Mouse (Mus musculus): ENCODE measurements around the gene Gfm2. TPM values are rescaled to one million over a fixed set of nuclear protein-coding genes. Genes with fewer than 3 reads are reported as not detected.

Gfm2 gene
- polyA plus RNA-seq, 1 experiment from 2014 or later, result 30.3 TPM

DNA sequence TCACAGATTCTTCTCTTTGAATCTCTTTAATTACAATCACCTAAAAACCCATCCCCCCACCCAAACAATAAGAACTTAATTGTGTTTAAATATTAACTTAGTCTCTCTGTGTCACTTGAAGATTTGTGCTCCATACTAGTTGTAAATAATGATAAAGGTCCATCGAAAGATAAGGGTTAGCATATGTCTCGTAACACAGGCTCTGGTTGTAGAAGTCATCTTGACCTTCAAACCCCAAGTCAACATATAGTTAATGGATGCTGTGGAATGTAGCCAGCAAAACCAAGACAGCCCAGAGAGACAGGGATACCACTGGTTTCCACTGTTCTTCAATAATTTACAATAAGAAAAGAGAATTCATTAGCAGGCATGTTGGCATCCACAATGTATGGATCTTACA, 46.4 kb downstream of the Gfm2 start:
- Histone ChIP-seq H3K9ac (ENCODE audit: low read depth, low read length) (no peak overlapping the region), H3K27me3 (replicated peaks; ENCODE audit: control insufficient read depth, insufficient read depth, low read length) (no peaks in the 10 kb centered on the region), H3K9me3 (ENCODE audit: control insufficient read depth, low read length) (no peaks in the 10 kb centered on the region), H3K27ac (ENCODE audit: low read depth, low read length) (no peak overlapping the region), H3K4me2 (ENCODE audit: low read length) (no peak overlapping the region), H3K36me3 (ENCODE audit: control insufficient read depth, insufficient read depth, low read length) (peaks cover under 1% of the 10 kb centered on the region; the same call in 1 of the 2 replicates), H3K4me3 (ENCODE audit: low read length) (no peak overlapping the region), H3K4me1 (ENCODE audit: control insufficient read depth, insufficient read depth, low read depth, low read length) (no peaks in the 10 kb centered on the region)
- WGBS, result 96% methylated on average over 2 of the region's 2 CpGs
- ATAC-seq, result no peak

GRCm38 (mm10) chr13:97184656-97185055, 46.9 kb downstream of the Gfm2 start:
- Histone ChIP-seq H3K4me2 (ENCODE audit: low read length) (no peak overlapping the region), H3K36me3 (ENCODE audit: control insufficient read depth, insufficient read depth, low read length) (no peaks in the 10 kb centered on the region), H3K4me1 (ENCODE audit: control insufficient read depth, insufficient read depth, low read depth, low read length) (no peaks in the 10 kb centered on the region), H3K4me3 (ENCODE audit: low read length) (no peak overlapping the region), H3K27me3 (replicated peaks; ENCODE audit: control insufficient read depth, insufficient read depth, low read length) (no peaks in the 10 kb centered on the region), H3K9ac (ENCODE audit: low read depth, low read length) (no peak overlapping the region), H3K9me3 (ENCODE audit: control insufficient read depth, low read length) (no peaks in the 10 kb centered on the region), H3K27ac (ENCODE audit: low read depth, low read length) (no peak overlapping the region)
- ATAC-seq, result no peak
- 75% methylated on average over 5 of the region's 5 CpGs for WGBS

GRCm38 (mm10) chr13:97186346-97186745, 48.6 kb downstream of the Gfm2 start:
- 84% methylated on average over 4 of the region's 4 CpGs for WGBS
- H3K36me3 ChIP-seq (ENCODE audit: control insufficient read depth, insufficient read depth, low read length), result no peaks in the 10 kb centered on the region
- ATAC-seq, result no peak
- H3K4me2 ChIP-seq (ENCODE audit: low read length), result no peak overlapping the region
- H3K9me3 ChIP-seq (ENCODE audit: control insufficient read depth, low read length), result no peaks in the 10 kb centered on the region
- no peak overlapping the region for H3K27ac ChIP-seq (ENCODE audit: low read depth, low read length)
- H3K4me3 ChIP-seq (ENCODE audit: low read length), result no peak overlapping the region
- H3K27me3 ChIP-seq (replicated peaks; ENCODE audit: control insufficient read depth, insufficient read depth, low read length), result no peaks in the 10 kb centered on the region
- H3K9ac ChIP-seq (ENCODE audit: low read depth, low read length), result no peak overlapping the region
- no peaks in the 10 kb centered on the region for H3K4me1 ChIP-seq (ENCODE audit: control insufficient read depth, insufficient read depth, low read depth, low read length)

DNA sequence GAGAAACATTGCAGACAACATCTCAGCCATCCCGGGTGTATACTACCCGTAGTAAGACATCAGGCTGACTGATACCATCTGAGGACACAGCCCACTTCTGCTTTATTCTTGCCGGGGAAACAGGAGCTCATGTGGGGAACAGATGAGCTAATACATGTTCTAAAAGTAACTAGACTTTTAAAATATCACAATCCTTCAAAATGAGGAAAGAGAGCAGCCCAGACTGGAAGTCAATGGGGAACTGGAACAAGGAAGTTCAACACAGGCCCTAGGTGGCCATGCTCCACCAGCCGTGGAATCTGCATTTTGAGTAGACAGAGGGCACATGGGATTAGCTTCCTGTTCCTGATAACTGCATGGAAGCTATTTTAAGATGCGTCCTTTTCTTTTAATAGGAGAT, 50.0 kb downstream of the Gfm2 start:
- 91% methylated on average over 5 of the region's 5 CpGs for WGBS
- Histone ChIP-seq H3K27me3 (replicated peaks; ENCODE audit: control insufficient read depth, insufficient read depth, low read length) (no peaks in the 10 kb centered on the region), H3K27ac (ENCODE audit: low read depth, low read length) (no peak overlapping the region), H3K9me3 (ENCODE audit: control insufficient read depth, low read length) (no peaks in the 10 kb centered on the region), H3K4me1 (ENCODE audit: control insufficient read depth, insufficient read depth, low read depth, low read length) (no peaks in the 10 kb centered on the region), H3K4me2 (ENCODE audit: low read length) (no peak overlapping the region), H3K4me3 (ENCODE audit: low read length) (no peak overlapping the region), H3K36me3 (ENCODE audit: control insufficient read depth, insufficient read depth, low read length) (no peaks in the 10 kb centered on the region), H3K9ac (ENCODE audit: low read depth, low read length) (no peak overlapping the region)
- ATAC-seq, result no peak

GRCm38 (mm10) chr13:97192649-97193048, 54.9 kb downstream of the Gfm2 start:
- WGBS, result 83% methylated on average over 11 of the region's 11 CpGs
- H3K4me1 ChIP-seq (ENCODE audit: control insufficient read depth, insufficient read depth, low read depth, low read length), result no peaks in the 10 kb centered on the region; the same call in 1 of the 2 replicates
- H3K27me3 ChIP-seq (replicated peaks; ENCODE audit: control insufficient read depth, insufficient read depth, low read length), result no peaks in the 10 kb centered on the region
- H3K9me3 ChIP-seq (ENCODE audit: control insufficient read depth, low read length), result no peaks in the 10 kb centered on the region
- H3K27ac ChIP-seq (ENCODE audit: low read depth, low read length), result no peak overlapping the region
- H3K4me3 ChIP-seq (ENCODE audit: low read length), result no peak overlapping the region
- no peaks in the 10 kb centered on the region for H3K36me3 ChIP-seq (ENCODE audit: control insufficient read depth, insufficient read depth, low read length)
- H3K4me2 ChIP-seq (ENCODE audit: low read length), result no peak overlapping the region
- no peak overlapping the region for H3K9ac ChIP-seq (ENCODE audit: low read depth, low read length)
- no peak for ATAC-seq

DNA sequence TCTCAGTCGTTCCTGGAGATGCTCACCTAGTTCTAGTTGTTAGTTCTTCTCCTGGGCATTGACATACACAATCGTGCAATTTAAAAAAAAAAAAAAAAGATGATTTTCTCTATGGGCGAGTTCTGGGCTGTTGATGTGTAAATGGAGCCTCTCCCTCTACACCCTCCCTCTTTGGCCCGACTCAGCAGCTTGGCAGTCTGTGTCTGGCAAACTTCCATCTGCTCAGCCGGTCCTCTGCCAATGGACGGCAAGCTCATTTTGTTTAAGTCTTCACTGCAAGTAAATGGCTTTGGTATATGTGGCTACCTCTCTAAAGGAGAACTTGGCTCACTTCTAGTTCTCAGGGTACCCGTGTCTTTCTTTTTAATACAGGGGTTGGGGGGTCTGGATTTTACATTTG, 55.7 kb downstream of the Gfm2 start:
- Histone ChIP-seq H3K9ac (ENCODE audit: low read depth, low read length) (no peak overlapping the region), H3K36me3 (ENCODE audit: control insufficient read depth, insufficient read depth, low read length) (no peaks in the 10 kb centered on the region), H3K27me3 (replicated peaks; ENCODE audit: control insufficient read depth, insufficient read depth, low read length) (no peaks in the 10 kb centered on the region), H3K4me1 (ENCODE audit: control insufficient read depth, insufficient read depth, low read depth, low read length) (no peaks in the 10 kb centered on the region; the same call in none of the 2 replicates), H3K4me3 (ENCODE audit: low read length) (no peak overlapping the region), H3K4me2 (ENCODE audit: low read length) (no peak overlapping the region), H3K9me3 (ENCODE audit: control insufficient read depth, low read length) (no peaks in the 10 kb centered on the region), H3K27ac (ENCODE audit: low read depth, low read length) (no peak overlapping the region)
- WGBS, result 33% methylated on average over 7 of the region's 7 CpGs
- peak; percentile 48 for ATAC-seq

DNA sequence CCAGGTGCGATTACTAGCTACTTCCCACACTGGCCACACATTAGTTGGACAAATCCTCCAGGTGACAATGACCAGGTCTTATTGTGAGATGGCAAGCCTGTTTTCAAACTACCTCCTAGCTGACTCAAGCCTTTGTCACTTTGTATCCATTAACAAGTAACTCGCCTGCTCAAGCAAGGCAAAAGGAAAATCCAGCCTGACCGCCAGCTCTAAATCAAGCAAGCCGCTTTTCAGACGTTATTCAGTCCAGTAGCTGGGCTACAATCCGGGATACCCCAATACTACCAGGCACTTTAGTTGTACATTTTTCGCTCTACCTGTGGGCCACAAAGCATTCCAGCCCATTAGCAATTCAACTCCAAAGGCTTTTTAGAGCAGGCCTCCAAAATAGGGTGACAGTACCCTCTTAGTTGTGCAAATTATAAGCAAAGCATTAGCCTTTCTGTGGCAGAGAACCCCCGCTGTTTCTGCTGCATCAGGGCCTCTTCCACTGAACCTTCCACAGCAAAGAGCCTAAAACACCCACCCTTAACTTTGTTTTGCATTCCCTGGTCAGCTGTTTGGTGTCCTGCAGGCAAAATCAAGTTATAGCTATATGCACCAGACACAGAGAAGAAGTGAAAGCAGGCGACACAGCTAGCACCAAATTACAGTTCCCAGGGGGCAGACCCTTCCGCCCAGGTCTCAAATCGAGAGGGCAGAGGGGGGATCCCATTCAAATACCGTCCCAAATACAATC, 58.6 kb downstream of the Gfm2 start:
- H3K27me3 ChIP-seq (replicated peaks; ENCODE audit: control insufficient read depth, insufficient read depth, low read length), result no peaks in the 10 kb centered on the region
- 58% methylated on average over 12 of the region's 12 CpGs for WGBS
- H3K4me2 ChIP-seq (ENCODE audit: low read length), result no peak overlapping the region; the same call in 1 of the 2 replicates
- H3K9me3 ChIP-seq (ENCODE audit: control insufficient read depth, low read length), result no peaks in the 10 kb centered on the region
- H3K9ac ChIP-seq (ENCODE audit: low read depth, low read length), result no peak overlapping the region
- no peaks in the 10 kb centered on the region; the same call in none of the 2 replicates for H3K4me1 ChIP-seq (ENCODE audit: control insufficient read depth, insufficient read depth, low read depth, low read length)
- no peaks in the 10 kb centered on the region for H3K36me3 ChIP-seq (ENCODE audit: control insufficient read depth, insufficient read depth, low read length)
- no peak overlapping the region for H3K4me3 ChIP-seq (ENCODE audit: low read length)
- ATAC-seq, result no peak
- H3K27ac ChIP-seq (ENCODE audit: low read depth, low read length), result no peak overlapping the region

DNA sequence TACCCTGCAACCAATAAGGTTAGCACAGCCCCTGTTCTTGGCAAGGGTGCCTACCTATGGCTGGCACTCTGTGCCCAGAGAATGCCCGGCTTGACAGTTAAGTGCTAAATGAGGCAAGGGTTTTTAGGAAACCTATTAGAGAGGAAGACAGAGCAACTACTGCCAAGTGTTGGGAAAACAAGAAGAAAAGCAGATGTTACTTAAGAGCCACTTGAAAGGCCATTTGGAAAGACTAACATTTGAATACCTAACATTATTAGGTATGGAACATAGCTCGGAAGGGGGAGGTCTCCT, 59.1 kb downstream of the Gfm2 start:
- no peak overlapping the region for H3K4me3 ChIP-seq (ENCODE audit: low read length)
- no peak overlapping the region for H3K9ac ChIP-seq (ENCODE audit: low read depth, low read length)
- no peak overlapping the region; the same call in 1 of the 2 replicates for H3K4me2 ChIP-seq (ENCODE audit: low read length)
- 80% methylated on average over 2 of the region's 2 CpGs for WGBS
- H3K27ac ChIP-seq (ENCODE audit: low read depth, low read length), result no peak overlapping the region
- H3K4me1 ChIP-seq (ENCODE audit: control insufficient read depth, insufficient read depth, low read depth, low read length), result no peaks in the 10 kb centered on the region; the same call in none of the 2 replicates
- ATAC-seq, result no peak
- H3K27me3 ChIP-seq (replicated peaks; ENCODE audit: control insufficient read depth, insufficient read depth, low read length), result no peaks in the 10 kb centered on the region
- no peaks in the 10 kb centered on the region for H3K9me3 ChIP-seq (ENCODE audit: control insufficient read depth, low read length)
- no peaks in the 10 kb centered on the region for H3K36me3 ChIP-seq (ENCODE audit: control insufficient read depth, insufficient read depth, low read length)

- Histone ChIP-seq H3K4me2 (ENCODE audit: low read length) (peak within 1 kb of the TSS; percentile 95), H3K4me3 (ENCODE audit: low read length) (peak within 1 kb of the TSS; percentile 81), H3K36me3 (ENCODE audit: control insufficient read depth, insufficient read depth, low read length) (no peaks in the 10 kb centered on the region), H3K9me3 (ENCODE audit: control insufficient read depth, low read length) (no peaks in the 10 kb centered on the region), H3K27me3 (replicated peaks; ENCODE audit: control insufficient read depth, insufficient read depth, low read length) (no peaks in the 10 kb centered on the region), H3K27ac (ENCODE audit: low read depth, low read length) (no peak within 1 kb of the TSS; the same call in 1 of the 2 replicates), H3K9ac (ENCODE audit: low read depth, low read length) (peak within 1 kb of the TSS; percentile 89), H3K4me1 (ENCODE audit: control insufficient read depth, insufficient read depth, low read depth, low read length) (no peaks in the 10 kb centered on the region; the same call in none of the 2 replicates)
- under 1% methylated on average over 41 of the region's 45 CpGs for WGBS
- peak; percentile 91 for ATAC-seq
Observed at GRCm38 (mm10) chr13:97197932-97198562, 60.3 kb downstream of the Gfm2 start, which contains the start of gene Hexb. TSS of gene Hexb (minus strand) at chr13:97198357.
